8 mouse cellular contexts compared by ENCODE assay signal in genomic region chr7:139273397-139273719, GRCm38 (mm10). TPM values are rescaled to one million over a fixed set of nuclear protein-coding genes. Genes with fewer than 3 reads are reported as not detected.
A peak's percentile ranks its signal among the peaks of the same experiment; 100 is the strongest.
DNase-seq lines count a peak whose midpoint lies in the region; ATAC-seq and TF ChIP-seq lines count a peak whose summit lies in the region.

No protein-coding gene starts in this region.

- H3K27me3 ChIP-seq in embryonic facial prominence, embryonic 10.5 days (replicated peaks; ENCODE audit: low read depth, poor library complexity, severe bottlenecking), result no peaks in the 10 kb centered on the region
- no peaks in the 10 kb centered on the region for H3K27me3 ChIP-seq in liver, embryonic 11.5 days (replicated peaks; ENCODE audit: control insufficient read depth, insufficient read depth, low read length)
- no peaks in the 10 kb centered on the region for H3K27me3 ChIP-seq in small intestine, adult 2 months (ENCODE audit: control insufficient read depth, insufficient read depth, low read length)

- no peak for TF ChIP-seq CTCF in small intestine, adult 2 months (IDR thresholded peaks at IDR 0.05; ENCODE audit: extremely low read depth, insufficient read length, insufficient replicate concordance, low read depth, low read length)

- H3K27ac ChIP-seq in embryonic facial prominence, embryonic 10.5 days (replicated peaks), result peak overlapping the region; percentile 52
- peak overlapping the region; percentile 63; the same call in 1 of the 2 replicates for H3K27ac ChIP-seq in liver, embryonic 11.5 days (ENCODE audit: low read depth, low read length)
- H3K27ac ChIP-seq in small intestine, adult 2 months (ENCODE audit: insufficient read depth, low read depth, low read length), result peak overlapping the region; percentile 56

- intact Hi-C loops in heart, postnatal 36 days (cut with DNase I), result loop anchor here (2.0 kb wide), 1 partner anchor 25 kb away; the partner anchor contains the start of gene Pwwp2b

- H3K4me3 ChIP-seq in embryonic facial prominence, embryonic 10.5 days, result no peak overlapping the region
- no peak overlapping the region for H3K4me3 ChIP-seq in liver, embryonic 11.5 days (ENCODE audit: low read depth, low read length)
- no peak overlapping the region for H3K4me3 ChIP-seq in small intestine, adult 2 months (ENCODE audit: low read depth, low read length)

- no peaks in the 10 kb centered on the region; the same call in 1 of the 2 replicates for H3K36me3 ChIP-seq in embryonic facial prominence, embryonic 10.5 days (replicated peaks)
- no peaks in the 10 kb centered on the region for H3K36me3 ChIP-seq in liver, embryonic 11.5 days (ENCODE audit: control insufficient read depth, insufficient read depth, low read length)
- H3K36me3 ChIP-seq in small intestine, adult 2 months (ENCODE audit: control insufficient read depth, insufficient read depth, low read length), result peaks cover 2% of the 10 kb centered on the region; the same call in 1 of the 2 replicates

- no peak overlapping the region for H3K9ac ChIP-seq in liver, embryonic 11.5 days (ENCODE audit: low read depth, low read length)

- TF ChIP-seq POLR2A in small intestine, adult 2 months (IDR thresholded peaks at IDR 0.05; ENCODE audit: low read depth, low read length), result no peak

- ATAC-seq in liver, embryonic 11.5 days (replicated peaks; ENCODE audit: low FRiP score), result peak; percentile 61

- H3K4me1 ChIP-seq in embryonic facial prominence, embryonic 10.5 days, result peaks cover 40% of the 10 kb centered on the region
- peaks cover 25% of the 10 kb centered on the region for H3K4me1 ChIP-seq in liver, embryonic 11.5 days (replicated peaks; ENCODE audit: control insufficient read depth, insufficient read depth, low read length)
- H3K4me1 ChIP-seq in small intestine, adult 2 months (ENCODE audit: control insufficient read depth, insufficient read depth, insufficient read length, low read length), result peaks cover 9% of the 10 kb centered on the region; the same call in 1 of the 2 replicates

- DNase-seq in adrenal gland, postnatal 10 days, result peak; percentile 57
- no peak for DNase-seq in adrenal gland, adult 18-20 months (ENCODE audit: low spot score in 2 of 2)
- no peak for DNase-seq in embryonic facial prominence, embryonic 10.5 days (ENCODE audit: low spot score)
- DNase-seq in heart, postnatal 36 days, result peak; percentile 44 to 58
- DNase-seq in liver, embryonic 11.5 days (ENCODE audit: low spot score), result no peak
- DNase-seq in testis, postnatal 14 days (ENCODE audit: low spot score), result no peak
- no peak for DNase-seq in thymus, postnatal 14 days

- 57% methylated on average over 2 of the region's 2 CpGs for WGBS in embryonic facial prominence, embryonic 10.5 days
- 32% methylated on average over 2 of the region's 2 CpGs for WGBS in liver, embryonic 11.5 days
- 14% methylated on average over 2 of the region's 2 CpGs for WGBS in small intestine, adult 2 months

- H3K4me2 ChIP-seq in liver, embryonic 11.5 days, result 0 out of 2 replicates have a peak overlapping the region, but pooled peaks have one; percentile 14

- H3K9me3 ChIP-seq in embryonic facial prominence, embryonic 10.5 days, result no peaks in the 10 kb centered on the region
- no peaks in the 10 kb centered on the region for H3K9me3 ChIP-seq in liver, embryonic 11.5 days (ENCODE audit: control insufficient read depth, low read length)

RNA-seq across cellular contexts. Expression of gene Pwwp2b, which starts 25.1 kb away (rescaled TPM):
- 10 to 100 TPM in 1 of 2 experiments, 1 to 10 TPM in 1; 9.2 to 22.2 TPM for total RNA-seq in adrenal gland, postnatal 10 days (2021)
- total RNA-seq in adrenal gland, adult 18-20 months (2021), result 10 to 100 TPM; 11.7 to 12.3 TPM
- 7.1 and 7.6 TPM in 2 replicates for polyA plus RNA-seq in embryonic facial prominence, embryonic 10.5 days (2016; fragmentation: Nextera tagmentation; extraction: Ambion mirVana)
- 1 to 10 TPM; 9.5 to 9.7 TPM for total RNA-seq in heart, postnatal 36 days (2021)
- 3.3 and 3.5 TPM in 2 replicates for polyA plus RNA-seq in liver, embryonic 11.5 days (2014; fragmentation: Nextera tagmentation; extraction: Ambion mirVana)
- polyA plus RNA-seq in small intestine, adult 2 months (2012; rRNA removed), result 5.8 and 19.4 TPM in 2 replicates

Comparison
In these comparisons a context has a peak if more than half of its experiments do, and no peak if none do; other contexts are left out.
1. DNase-seq: peak in adrenal gland, postnatal 10 days (single experiment) and heart, postnatal 36 days (2 of 2); none in adrenal gland, adult 18-20 months (0 of 2), embryonic facial prominence, embryonic 10.5 days (single experiment), liver, embryonic 11.5 days (single experiment), testis, postnatal 14 days (single experiment) and thymus, postnatal 14 days (single experiment).
2. Peak in every context shown above with its lines, with median percentiles within 50 percentile points of each other: H3K27ac ChIP-seq.